ENCODE assay signal across 8 mouse cellular contexts in the genomic region with DNA sequence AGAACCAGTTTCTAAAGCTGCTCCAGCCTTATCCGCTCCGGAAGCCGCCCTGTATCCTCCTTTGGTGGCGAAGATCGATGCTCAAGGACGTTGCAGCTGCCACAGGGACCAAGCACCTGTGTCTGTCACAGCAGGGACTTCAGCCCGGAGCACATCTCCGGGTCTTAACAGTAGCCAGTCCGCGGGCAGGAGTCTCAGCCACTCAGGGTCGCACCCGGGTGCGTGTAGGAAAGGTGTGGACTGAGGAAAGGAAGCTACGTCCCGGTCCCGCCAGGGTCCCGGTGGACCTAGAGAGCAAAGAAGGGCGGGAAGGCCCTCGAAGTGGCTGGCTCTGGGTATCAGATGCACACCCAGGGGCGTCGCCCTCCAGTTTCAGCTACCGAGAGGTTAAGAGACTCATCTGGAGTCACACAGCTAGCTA. TPM values are rescaled to one million over a fixed set of nuclear protein-coding genes. Genes with fewer than 3 reads are reported as not detected.
A peak's percentile ranks its signal among the peaks of the same experiment; 100 is the strongest.
DNase-seq lines count a peak whose midpoint lies in the region; ATAC-seq and TF ChIP-seq lines count a peak whose summit lies in the region.

No protein-coding gene starts in this region.

- no peak for ATAC-seq in embryonic facial prominence, embryonic 12.5 days (ENCODE audit: insufficient number of reproducible peaks, insufficient read depth, low FRiP score, low TSS enrichment)
- no peak for ATAC-seq in heart, embryonic 13.5 days (ENCODE audit: extremely low read depth, insufficient number of reproducible peaks, low FRiP score, low TSS enrichment)
- ATAC-seq in kidney, embryonic 14.5 days (ENCODE audit: low FRiP score, low TSS enrichment) = peak; percentile 43
- peak; percentile 69 for ATAC-seq in lung, postnatal 0 days
- peak; percentile 68 for ATAC-seq in neutrophil, adult 5-6 weeks (ENCODE audit: extremely low read depth, insufficient number of reproducible peaks, low FRiP score, poor library complexity, severe bottlenecking)

- TF ChIP-seq EP300 in lung, postnatal 0 days (IDR thresholded peaks at IDR 0.05) = no peak

- H3K4me3 ChIP-seq in embryonic facial prominence, embryonic 12.5 days = peak overlapping the region; percentile 45
- H3K4me3 ChIP-seq in heart, embryonic 13.5 days = peak overlapping the region; percentile 67
- H3K4me3 ChIP-seq in kidney, embryonic 14.5 days (ENCODE audit: low read length) = peak overlapping the region; percentile 56
- H3K4me3 ChIP-seq in lung, postnatal 0 days (ENCODE audit: low read depth, low read length) = peak overlapping the region; percentile 71

- peaks cover 9% of the 10 kb centered on the region for H3K4me1 ChIP-seq in embryonic facial prominence, embryonic 12.5 days
- H3K4me1 ChIP-seq in heart, embryonic 13.5 days = peaks cover 26% of the 10 kb centered on the region
- peaks cover 11% of the 10 kb centered on the region; the same call in 1 of the 2 replicates for H3K4me1 ChIP-seq in kidney, embryonic 14.5 days (ENCODE audit: control insufficient read depth, insufficient read depth, low read length)
- H3K4me1 ChIP-seq in lung, postnatal 0 days (ENCODE audit: insufficient read depth, low read depth, low read length) = peaks cover 4% of the 10 kb centered on the region; the same call in 1 of the 2 replicates

- H3K9me3 ChIP-seq in embryonic facial prominence, embryonic 12.5 days = no peaks in the 10 kb centered on the region
- no peaks in the 10 kb centered on the region for H3K9me3 ChIP-seq in heart, embryonic 13.5 days
- no peaks in the 10 kb centered on the region for H3K9me3 ChIP-seq in kidney, embryonic 14.5 days (ENCODE audit: control insufficient read depth, low read length)
- no peaks in the 10 kb centered on the region for H3K9me3 ChIP-seq in lung, postnatal 0 days (ENCODE audit: low read length)

- H3K36me3 ChIP-seq in embryonic facial prominence, embryonic 12.5 days = no peaks in the 10 kb centered on the region
- no peaks in the 10 kb centered on the region for H3K36me3 ChIP-seq in heart, embryonic 13.5 days
- H3K36me3 ChIP-seq in kidney, embryonic 14.5 days (ENCODE audit: control insufficient read depth, insufficient read depth, low read length) = no peaks in the 10 kb centered on the region
- H3K36me3 ChIP-seq in lung, postnatal 0 days (ENCODE audit: insufficient read depth, low read length) = no peaks in the 10 kb centered on the region

- peak; percentile 22 to 28 for DNase-seq in cerebellum, postnatal 10 days
- no peak for DNase-seq in cerebellum, adult 9-11 months
- DNase-seq in lung, postnatal 0 days (ENCODE audit: low spot score) = peak; percentile 74
- DNase-seq in thymus, postnatal 10 days (ENCODE audit: low spot score in 2 of 2) = peak; percentile 64 to 70

- H3K27me3 ChIP-seq in embryonic facial prominence, embryonic 12.5 days = peaks cover 65% of the 10 kb centered on the region
- peaks cover 57% of the 10 kb centered on the region for H3K27me3 ChIP-seq in heart, embryonic 13.5 days (replicated peaks)
- peaks cover 30% of the 10 kb centered on the region for H3K27me3 ChIP-seq in kidney, embryonic 14.5 days (ENCODE audit: control insufficient read depth, insufficient read depth, low read length)
- H3K27me3 ChIP-seq in lung, postnatal 0 days (replicated peaks; ENCODE audit: insufficient read depth, low read length) = no peaks in the 10 kb centered on the region

- peak; percentile 4; the same call in 1 of the 2 replicates for TF ChIP-seq CTCF in lung, postnatal 0 days (IDR thresholded peaks at IDR 0.05)

- peak overlapping the region; percentile 58 for H3K4me2 ChIP-seq in embryonic facial prominence, embryonic 12.5 days (replicated peaks)
- H3K4me2 ChIP-seq in heart, embryonic 13.5 days = peak overlapping the region; percentile 83
- H3K4me2 ChIP-seq in kidney, embryonic 14.5 days (replicated peaks; ENCODE audit: low read depth, low read length) = peak overlapping the region; percentile 64
- H3K4me2 ChIP-seq in lung, postnatal 0 days (replicated peaks; ENCODE audit: low read depth, low read length) = peak overlapping the region; percentile 77

- peak overlapping the region; percentile 48; the same call in 1 of the 2 replicates for H3K27ac ChIP-seq in embryonic facial prominence, embryonic 12.5 days
- peak overlapping the region; percentile 73 for H3K27ac ChIP-seq in heart, embryonic 13.5 days (replicated peaks)
- peak overlapping the region; percentile 85 for H3K27ac ChIP-seq in kidney, embryonic 14.5 days (ENCODE audit: low read depth, low read length)
- H3K27ac ChIP-seq in lung, postnatal 0 days (ENCODE audit: low read length) = peak overlapping the region; percentile 89

- WGBS in embryonic facial prominence, embryonic 12.5 days = under 1% methylated on average over 22 of the region's 22 CpGs
- WGBS in heart, embryonic 13.5 days = 2% methylated on average over 22 of the region's 22 CpGs
- WGBS in kidney, embryonic 14.5 days = 1% methylated on average over 22 of the region's 22 CpGs
- WGBS in lung, postnatal 0 days = under 1% methylated on average over 22 of the region's 22 CpGs

- no peak overlapping the region for H3K9ac ChIP-seq in embryonic facial prominence, embryonic 12.5 days
- peak overlapping the region; percentile 78 for H3K9ac ChIP-seq in heart, embryonic 13.5 days
- peak overlapping the region; percentile 64; the same call in 1 of the 2 replicates for H3K9ac ChIP-seq in kidney, embryonic 14.5 days (ENCODE audit: low read depth, low read length)
- H3K9ac ChIP-seq in lung, postnatal 0 days (replicated peaks; ENCODE audit: low read depth) = peak overlapping the region; percentile 79

RNA-seq across cellular contexts. Expression of a gene that starts 1.1 kb away (rescaled TPM):
- polyA plus RNA-seq in embryonic facial prominence, embryonic 12.5 days (2016; fragmentation: Nextera tagmentation; extraction: Ambion mirVana) = 5.3 and 5.7 TPM in 2 replicates
- 2.8 and 2.9 TPM in 2 replicates for polyA plus RNA-seq in heart, embryonic 13.5 days (2015; fragmentation: Nextera tagmentation; extraction: Ambion mirVana)
- polyA plus RNA-seq in kidney, embryonic 14.5 days (2014; fragmentation: Nextera tagmentation; extraction: Ambion mirVana) = 4.0 and 7.6 TPM in 2 replicates
- 6.1 and 6.5 TPM in 2 replicates for polyA plus RNA-seq in lung, postnatal 0 days (2015; fragmentation: Nextera tagmentation; extraction: Ambion mirVana)
- total RNA-seq in neutrophil, adult 5-6 weeks (2017) = 9.5 and 9.8 TPM in 2 replicates

Comparison
In these comparisons a context has a peak if more than half of its experiments do, and no peak if none do; other contexts are left out.
1. ATAC-seq: peak in kidney, embryonic 14.5 days (single experiment), lung, postnatal 0 days (single experiment) and neutrophil, adult 5-6 weeks (single experiment); none in embryonic facial prominence, embryonic 12.5 days (single experiment) and heart, embryonic 13.5 days (single experiment).
2. Peak in every context shown above with its lines, with median percentiles within 50 percentile points of each other: H3K27ac ChIP-seq, H3K4me2 ChIP-seq and H3K4me3 ChIP-seq.